In the genomic region with DNA sequence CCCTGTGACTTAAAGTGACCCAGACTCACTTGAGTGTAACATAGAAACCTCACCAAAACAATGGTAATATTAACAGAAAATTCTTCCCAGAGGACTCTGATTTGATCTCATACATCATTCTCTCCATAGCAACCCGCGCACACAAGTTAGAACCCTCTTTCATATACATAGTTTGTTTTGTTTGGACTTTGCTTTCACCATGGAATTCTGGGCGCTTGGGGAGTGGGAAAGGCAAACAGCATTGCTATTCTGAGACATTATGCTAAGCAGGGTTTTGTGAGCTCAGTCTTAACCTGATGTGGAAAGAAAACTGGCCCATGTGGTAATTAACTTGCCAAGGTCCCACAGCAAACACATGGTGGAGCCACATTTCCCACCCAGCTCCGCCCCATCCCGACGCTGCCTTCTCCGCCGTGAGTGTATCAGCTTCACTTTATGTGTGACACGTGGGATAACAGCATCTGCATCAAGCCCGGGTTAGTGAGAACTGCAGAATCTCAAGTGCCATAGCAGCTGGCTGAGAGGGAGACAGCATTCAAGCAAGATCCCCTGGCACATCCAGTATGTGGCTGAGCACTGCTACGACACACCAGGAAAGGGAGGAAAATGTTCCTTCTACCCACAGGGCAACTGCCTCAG, we compare ENCODE assay signal across 8 mouse cellular contexts. TPM values are rescaled to one million over a fixed set of nuclear protein-coding genes. Genes with fewer than 3 reads are reported as not detected.
DNase-seq lines count a peak whose midpoint lies in the region; ATAC-seq lines count a peak whose summit lies in the region.

No protein-coding gene starts in this region.

- peaks cover 49% of the 10 kb centered on the region for H3K4me1 ChIP-seq in heart, embryonic 13.5 days
- peaks cover 31% of the 10 kb centered on the region for H3K4me1 ChIP-seq in limb, embryonic 15.5 days

- no peak overlapping the region for H3K27ac ChIP-seq in heart, embryonic 13.5 days (replicated peaks)
- peak overlapping the region; percentile 67 for H3K27ac ChIP-seq in limb, embryonic 15.5 days

- no peaks in the 10 kb centered on the region for H3K36me3 ChIP-seq in heart, embryonic 13.5 days
- H3K36me3 ChIP-seq in limb, embryonic 15.5 days = no peaks in the 10 kb centered on the region

- 0 out of 2 replicates have a peak overlapping the region, but pooled peaks have one; percentile 8 for H3K4me3 ChIP-seq in heart, embryonic 13.5 days
- no peak overlapping the region for H3K4me3 ChIP-seq in limb, embryonic 15.5 days

- 0 out of 2 replicates have a peak overlapping the region, but pooled peaks have one; percentile 28 for H3K9ac ChIP-seq in heart, embryonic 13.5 days
- no peak overlapping the region for H3K9ac ChIP-seq in limb, embryonic 15.5 days

- 21% methylated on average over 11 of the region's 11 CpGs for WGBS in heart, embryonic 13.5 days
- 18% methylated on average over 11 of the region's 11 CpGs for WGBS in limb, embryonic 15.5 days

- peak; percentile 30 to 36 for DNase-seq in left cerebral cortex, adult 18-20 months (ENCODE audit: low spot score in 2 of 2)
- DNase-seq in left cerebral cortex, adult 11 months (ENCODE audit: low spot score) = no peak
- DNase-seq in right cerebral cortex, postnatal 25 days = peak; percentile 23
- no peak for DNase-seq in layer of hippocampus, postnatal 14 days (ENCODE audit: low spot score in 2 of 2)
- DNase-seq in thymus, adult 18-20 months = no peak

- H3K9me3 ChIP-seq in heart, embryonic 13.5 days = no peaks in the 10 kb centered on the region; the same call in 1 of the 2 replicates
- no peaks in the 10 kb centered on the region for H3K9me3 ChIP-seq in limb, embryonic 15.5 days

- ATAC-seq in heart, embryonic 13.5 days (ENCODE audit: extremely low read depth, insufficient number of reproducible peaks, low FRiP score, low TSS enrichment) = no peak; the same call in 1 of the 2 replicates
- ATAC-seq in limb, embryonic 15.5 days (ENCODE audit: insufficient number of reproducible peaks, low FRiP score, low TSS enrichment, low read depth) = peak; percentile 65; the same call in 1 of the 2 replicates
- ATAC-seq in granulocyte monocyte progenitor cell, adult 5-6 weeks (replicated peaks; ENCODE audit: poor library complexity, severe bottlenecking) = no peak

- peak overlapping the region; percentile 49 for H3K4me2 ChIP-seq in heart, embryonic 13.5 days
- peak overlapping the region; percentile 33 for H3K4me2 ChIP-seq in limb, embryonic 15.5 days

- H3K27me3 ChIP-seq in heart, embryonic 13.5 days (replicated peaks) = no peaks in the 10 kb centered on the region
- H3K27me3 ChIP-seq in limb, embryonic 15.5 days = peaks cover 4% of the 10 kb centered on the region; the same call in 1 of the 2 replicates

RNA-seq across cellular contexts. Expression of a gene that starts 7.3 kb away (rescaled TPM):
- 10 to 100 TPM; 66.3 to 69.6 TPM for total RNA-seq in left cerebral cortex, adult 18-20 months (2021)
- 8.9 and 15.0 TPM in 2 replicates for polyA plus RNA-seq in heart, embryonic 13.5 days (2015; fragmentation: Nextera tagmentation; extraction: Ambion mirVana)
- 20.0 and 23.1 TPM in 2 replicates for polyA plus RNA-seq in limb, embryonic 15.5 days (2015; fragmentation: Nextera tagmentation; extraction: Ambion mirVana)
- 8.3 and 18.3 TPM in 2 replicates for total RNA-seq in granulocyte monocyte progenitor cell, adult 5-6 weeks (2014; fragmentation: Nextera tagmentation)
- total RNA-seq in granulocyte monocyte progenitor cell, adult 5-6 weeks (2017) = 4.5 and 6.4 TPM in 2 replicates
- 10 to 100 TPM; 45.5 to 54.8 TPM for total RNA-seq in layer of hippocampus, postnatal 14 days (2021)

Comparison
In these comparisons a context has a peak if more than half of its experiments do, and no peak if none do; other contexts are left out.
1. DNase-seq: peak in left cerebral cortex, adult 18-20 months (2 of 2) and right cerebral cortex, postnatal 25 days (single experiment); none in left cerebral cortex, adult 11 months (single experiment), layer of hippocampus, postnatal 14 days (0 of 2) and thymus, adult 18-20 months (0 of 2).